Mouse (Mus musculus) neural tube, embryonic 13.5 days (tissue): ENCODE results near the gene Lrrc4b. TPM values are rescaled to one million over a fixed set of nuclear protein-coding genes. Genes with fewer than 3 reads are reported as not detected.
A peak's percentile ranks its signal among the peaks of the same experiment; 100 is the strongest.

Source experiments
- ATAC-seq: fragments of 200-750 bp; cut with Nextera tagmentation; 2 replicates; pipeline ENCODE4 v1.8.0; 2017; ENCODE audit warnings: low read depth, mild to moderate bottlenecking, moderate TSS enrichment, moderate library complexity
- H3K27ac ChIP-seq: fragments of 300-500 bp; sonication (generic); replicated peaks from 2 replicates; pipeline ENCODE4 v1.5.1; 2015; ENCODE audit warnings: moderate library complexity, mild to moderate bottlenecking, inconsistent platforms
- H3K27me3 ChIP-seq: fragments of 300-500 bp; sonication (generic); 2 replicates; pipeline ENCODE4 v1.6.1; 2015; ENCODE audit warnings: mild to moderate bottlenecking, inconsistent platforms
- H3K36me3 ChIP-seq: fragments of 300-500 bp; sonication (generic); 2 replicates; pipeline ENCODE4 v1.6.1; 2015; ENCODE audit warnings: mild to moderate bottlenecking, inconsistent platforms
- H3K4me1 ChIP-seq: fragments of 300-500 bp; sonication (generic); replicated peaks from 2 replicates; pipeline ENCODE4 v1.6.1; 2015; ENCODE audit warnings: inconsistent platforms
- H3K4me2 ChIP-seq: fragments of 300-500 bp; sonication (generic); 2 replicates; pipeline ENCODE4 v1.6.1; 2015; ENCODE audit warnings: inconsistent platforms, mild to moderate bottlenecking, moderate library complexity
- H3K4me3 ChIP-seq: fragments of 300-500 bp; sonication (generic); 2 replicates; pipeline ENCODE4 v1.5.1; 2015; ENCODE audit warnings: mild to moderate bottlenecking, inconsistent platforms
- H3K9ac ChIP-seq: fragments of 300-500 bp; sonication (generic); 2 replicates; pipeline ENCODE4 v1.6.1; 2015; ENCODE audit warnings: moderate library complexity, mild to moderate bottlenecking, inconsistent platforms
- H3K9me3 ChIP-seq: fragments of 300-500 bp; sonication (generic); 2 replicates; pipeline ENCODE4 v1.6.1; 2016; ENCODE audit warnings: inconsistent platforms
- WGBS: fragments of 180-500 bp; shearing (Covaris S2); methylation state at CpG from one replicate; pipeline ENCODE4 v1.1.7; 2015; 5-methylcytosine and 5-hydroxymethylcytosine counted together
- microRNA-seq: library from miRNA; unstranded; fragments of <30 nt; microRNA quantifications from one replicate; pipeline ENCODE4, GENCODE M21; 2016
- polyA plus RNA-seq: library from polyadenylated mRNA; unstranded; fragments of >200 nt; fragmentation: Nextera tagmentation; extraction: Ambion mirVana; gene quantifications from 2 replicates; pipeline ENCODE4 v1.2.1, GENCODE M21; 2015

Gene Lrrc4b
- polyA plus RNA-seq, 1 experiment from 2014 or later: 13.3 TPM

DNA sequence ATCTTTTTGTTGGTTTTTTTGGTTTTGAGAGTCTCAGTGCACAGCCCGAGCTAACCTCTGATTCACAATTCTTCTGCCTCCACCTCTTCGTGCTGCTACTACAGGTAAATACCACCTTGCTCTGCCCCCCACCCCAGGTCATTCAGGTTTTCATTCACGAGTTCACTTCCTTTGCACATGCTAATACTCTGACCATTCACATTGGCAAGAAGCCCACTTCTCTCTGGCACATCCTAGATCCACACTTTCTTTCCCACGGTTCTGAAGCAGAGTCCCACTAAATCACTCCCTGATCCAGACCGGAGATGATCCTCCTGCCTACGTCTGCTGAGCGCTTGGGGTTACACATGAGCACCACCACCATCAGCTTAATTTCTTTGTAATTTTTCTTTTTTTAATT is 66.3 kb downstream of the Lrrc4b start:
- Histone ChIP-seq H3K36me3 (peaks cover 41% of the 10 kb centered on the region), H3K27me3 (no peaks in the 10 kb centered on the region), H3K4me2 (peak overlapping the region; percentile 85), H3K9me3 (no peaks in the 10 kb centered on the region), H3K4me3 (peak overlapping the region; percentile 86), H3K9ac (peak overlapping the region; percentile 95), H3K27ac (no peak overlapping the region), H3K4me1 (peaks cover 32% of the 10 kb centered on the region)
- ATAC-seq: no peak
- 75% methylated on average over 7 of the region's 7 CpGs for WGBS

DNA sequence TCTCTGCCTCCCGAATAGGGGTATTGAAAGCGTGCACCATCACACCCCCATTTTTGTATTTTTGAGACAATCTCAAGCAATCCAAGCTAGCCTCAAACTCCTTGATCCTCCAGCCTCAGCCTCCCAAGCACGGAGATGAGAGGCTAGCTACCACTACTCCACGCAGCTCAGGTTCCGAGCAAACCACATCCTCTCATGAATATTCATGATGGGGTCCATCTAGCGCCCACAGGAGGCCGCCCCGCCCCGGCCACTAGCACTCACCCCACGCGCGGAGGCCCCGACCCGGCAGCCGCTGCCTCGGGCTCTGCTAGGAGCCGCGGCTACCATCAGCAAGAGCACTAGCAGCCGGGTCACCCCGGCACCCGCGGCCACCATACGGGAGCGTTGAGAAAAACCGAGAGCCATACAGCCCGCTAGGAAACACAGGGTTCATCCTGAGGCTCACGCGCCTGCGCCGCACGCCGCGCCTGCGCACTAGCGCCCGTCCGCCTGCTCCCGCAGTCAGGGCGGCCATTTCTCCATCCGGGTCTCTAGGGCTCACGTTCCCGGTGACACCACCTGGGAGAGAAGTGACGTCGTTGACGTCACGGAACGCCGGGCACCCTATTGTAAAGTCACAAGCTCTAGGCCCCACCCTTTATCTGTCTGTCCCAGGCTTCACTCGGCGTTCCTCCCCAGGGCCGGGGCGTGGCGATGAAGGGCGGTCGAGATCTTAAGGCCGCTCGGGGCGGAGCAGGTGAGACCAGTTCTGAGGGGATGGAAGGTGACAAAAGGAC is 67.4 kb downstream of the Lrrc4b start, which contains the start of the genes Emc10 and Fam71e1:
Gene Emc10 (minus strand): TSS at position 538 of the 779 bp plus-strand sequence.
Gene Fam71e1 (plus strand): TSS at position 590 of the 779 bp plus-strand sequence.
- Histone ChIP-seq H3K27ac (peak within 1 kb of the TSS; percentile 95), H3K4me2 (peak within 1 kb of the TSS; percentile 85), H3K4me3 (peak within 1 kb of the TSS; percentile 86), H3K4me1 (peaks cover 32% of the 10 kb centered on the region), H3K27me3 (no peaks in the 10 kb centered on the region), H3K9ac (peak within 1 kb of the TSS; percentile 95), H3K36me3 (peaks cover 30% of the 10 kb centered on the region), H3K9me3 (no peaks in the 10 kb centered on the region)
- 1% methylated on average over 58 of the region's 58 CpGs for whole genome bisulfite sequencing
- ATAC-seq: peak; percentile 96

DNA sequence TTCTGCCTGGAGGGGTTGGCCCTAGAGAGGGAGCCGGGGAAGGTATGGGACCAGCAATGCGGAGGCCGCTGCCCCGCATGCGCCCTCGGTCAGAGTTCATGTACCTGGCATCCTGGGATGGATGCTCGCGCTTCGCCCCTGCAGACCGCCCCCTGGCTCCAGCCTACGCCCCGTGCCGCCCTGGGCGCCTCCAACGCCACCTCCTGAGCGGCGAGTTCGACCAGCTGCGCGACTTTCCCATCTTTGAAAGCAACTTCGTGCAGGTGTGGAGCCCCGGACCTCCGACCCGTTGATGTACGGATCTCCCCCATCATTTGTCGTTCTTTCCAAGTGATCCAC is 67.9 kb downstream of the Lrrc4b start:
- Histone ChIP-seq H3K27me3 (no peaks in the 10 kb centered on the region), H3K4me2 (peak overlapping the region; percentile 85), H3K4me3 (peak overlapping the region; percentile 86), H3K27ac (peak overlapping the region; percentile 95), H3K9ac (peak overlapping the region; percentile 95), H3K4me1 (peaks cover 32% of the 10 kb centered on the region), H3K36me3 (peaks cover 25% of the 10 kb centered on the region), H3K9me3 (no peaks in the 10 kb centered on the region)
- WGBS: under 1% methylated on average over 26 of the region's 26 CpGs
- ATAC-seq: no peak

DNA sequence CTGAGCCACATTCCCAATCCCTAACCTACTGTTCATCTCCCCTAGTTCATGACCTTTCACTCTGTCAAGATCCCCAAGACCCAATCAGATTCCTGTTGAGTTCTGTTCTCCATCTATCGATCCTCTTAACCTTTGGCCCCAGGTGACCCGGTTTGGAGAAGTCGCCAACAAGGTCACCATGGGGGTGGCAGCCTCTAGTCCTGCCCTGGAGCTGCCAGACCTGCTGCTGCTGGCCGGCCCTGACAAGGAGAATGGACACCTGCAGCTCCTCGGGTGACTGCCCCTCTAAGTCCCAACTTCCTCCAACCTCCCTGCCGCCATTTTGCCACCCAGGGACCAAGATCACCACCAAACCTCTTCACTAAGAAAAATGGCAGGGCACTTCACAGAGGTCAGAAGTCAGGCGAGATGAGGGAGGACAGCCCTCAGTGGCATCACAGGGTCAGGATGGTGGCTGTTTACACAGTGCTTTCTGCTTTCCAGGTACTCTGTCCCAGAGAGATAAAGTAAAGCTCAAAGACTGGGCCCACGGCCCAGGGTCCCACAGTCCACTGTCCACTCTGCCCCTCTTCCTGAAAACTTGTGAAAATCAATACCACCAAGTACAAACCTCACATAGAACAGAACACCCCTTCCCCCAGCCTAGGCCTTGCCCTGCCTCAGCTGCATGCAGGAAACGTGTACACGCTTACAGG is 68.7 kb downstream of the Lrrc4b start:
- Histone ChIP-seq H3K4me1 (peaks cover 32% of the 10 kb centered on the region), H3K27ac (peak overlapping the region; percentile 95), H3K4me2 (peak overlapping the region; percentile 85)

DNA sequence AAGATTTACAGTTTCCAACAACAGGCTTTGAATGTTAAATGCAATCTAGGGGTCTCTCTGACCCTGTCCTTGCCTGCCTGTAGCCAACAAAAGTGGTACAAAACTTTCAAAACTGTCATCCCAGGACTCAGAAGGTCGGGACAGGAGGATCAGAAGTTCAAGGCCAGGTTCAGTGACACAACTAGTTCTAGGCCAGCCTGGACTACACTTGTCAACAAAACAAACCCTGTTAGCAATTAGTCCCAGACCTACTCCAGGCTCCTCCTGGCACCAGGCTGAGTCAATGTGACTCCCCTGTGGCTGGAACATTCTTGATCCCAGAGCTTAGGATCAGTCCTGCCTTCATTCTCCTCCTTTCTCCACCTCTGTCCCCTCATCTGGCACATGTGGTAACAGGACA is 70.1 kb downstream of the Lrrc4b start:
- H3K4me3 ChIP-seq: no peak overlapping the region
- peaks cover 3% of the 10 kb centered on the region; the same call in 1 of the 2 replicates for H3K27me3 ChIP-seq
- no peak overlapping the region for H3K4me2 ChIP-seq
- peaks cover 30% of the 10 kb centered on the region for H3K4me1 ChIP-seq
- WGBS: 81% methylated on average over 1 of the region's 1 CpGs
- no peak overlapping the region for H3K9ac ChIP-seq
- ATAC-seq: no peak
- H3K9me3 ChIP-seq: no peaks in the 10 kb centered on the region
- no peak overlapping the region for H3K27ac ChIP-seq
- peaks cover 4% of the 10 kb centered on the region; the same call in 1 of the 2 replicates for H3K36me3 ChIP-seq

More for the DNA sequence above, 68.7 kb downstream of the Lrrc4b start:
- H3K9me3 ChIP-seq: no peaks in the 10 kb centered on the region
- H3K36me3 ChIP-seq: peaks cover 17% of the 10 kb centered on the region
- 88% methylated on average over 10 of the region's 10 CpGs for WGBS
- no peak for ATAC-seq
- H3K4me3 ChIP-seq: peak overlapping the region; percentile 86
- H3K9ac ChIP-seq: peak overlapping the region; percentile 95
- H3K27me3 ChIP-seq: no peaks in the 10 kb centered on the region

DNA sequence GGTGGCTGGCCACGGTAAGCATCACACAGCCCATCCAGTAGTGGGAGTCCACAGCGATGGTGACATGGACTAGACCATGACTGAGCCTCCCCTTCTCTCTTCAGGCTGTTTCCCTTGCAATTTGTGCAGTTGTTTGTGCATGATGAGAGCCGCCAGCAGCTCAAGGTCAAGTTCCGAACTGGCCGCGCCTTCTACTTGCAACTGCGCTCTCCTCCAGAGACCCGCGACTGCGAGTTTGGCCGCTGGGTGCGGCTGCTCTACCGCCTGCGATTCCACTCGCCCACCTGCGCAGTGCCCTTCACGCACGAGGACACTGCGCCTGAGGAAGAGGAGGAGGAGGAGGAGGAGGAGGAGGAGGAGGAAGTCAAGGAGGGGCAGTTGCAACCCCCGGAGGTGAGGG is 71.2 kb downstream of the Lrrc4b start:
- WGBS: 58% methylated on average over 20 of the region's 20 CpGs
- Histone ChIP-seq H3K9ac (no peak overlapping the region), H3K27ac (no peak overlapping the region), H3K27me3 (peaks cover 3% of the 10 kb centered on the region; the same call in 1 of the 2 replicates), H3K4me3 (no peak overlapping the region), H3K9me3 (no peaks in the 10 kb centered on the region), H3K36me3 (no peaks in the 10 kb centered on the region), H3K4me1 (peaks cover 19% of the 10 kb centered on the region), H3K4me2 (no peak overlapping the region)
- no peak for ATAC-seq

DNA sequence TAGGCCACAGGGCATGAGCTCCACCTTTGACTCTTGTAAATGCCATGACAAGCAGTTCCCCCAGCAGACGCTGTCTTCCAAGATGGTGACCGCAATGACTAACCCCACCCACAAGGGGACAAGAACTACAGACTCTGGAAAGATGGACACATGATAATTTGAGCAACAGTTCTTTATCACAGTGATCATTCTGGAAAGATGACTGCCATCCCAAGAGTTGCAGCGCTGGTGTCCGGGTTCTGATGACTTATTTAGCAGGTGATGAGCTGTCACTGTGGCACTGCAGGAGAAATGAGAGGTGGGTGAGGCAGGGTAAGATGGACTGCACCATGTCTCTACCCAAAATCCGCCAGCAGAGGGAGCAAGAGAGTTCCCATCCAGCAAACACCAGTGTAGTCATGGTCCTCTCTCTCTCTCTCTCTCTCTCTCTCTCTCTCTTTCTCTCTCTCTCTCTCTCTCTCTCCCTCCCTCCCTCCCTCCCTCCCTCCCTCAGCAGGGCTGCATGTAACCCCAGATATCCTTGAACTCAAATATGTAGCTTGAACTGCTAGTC is 72.8 kb downstream of the Lrrc4b start:
- Histone ChIP-seq H3K27ac (no peak overlapping the region), H3K9ac (no peak overlapping the region)
- WGBS: 32% methylated on average over 5 of the region's 5 CpGs

DNA sequence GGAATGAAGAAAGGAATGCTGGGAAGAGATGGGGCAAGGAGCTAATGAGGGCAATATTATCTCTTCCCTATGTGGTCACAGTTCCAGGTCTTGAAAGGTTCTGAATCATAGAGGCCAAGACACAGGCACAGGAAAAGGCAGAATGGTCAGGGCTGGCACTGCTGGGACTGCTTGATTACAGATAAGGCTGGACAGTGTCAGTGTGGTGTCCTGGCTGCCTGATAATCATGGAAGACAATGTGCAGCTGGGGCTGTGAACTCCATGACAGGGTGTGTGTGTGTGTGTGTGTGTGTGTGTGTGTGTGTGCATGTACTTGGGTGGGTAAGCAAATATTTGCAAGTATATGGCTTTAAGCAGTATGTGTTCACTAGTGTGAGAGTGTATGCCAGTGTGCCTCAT is 78.7 kb downstream of the Lrrc4b start:
- Histone ChIP-seq H3K4me1 (no peaks in the 10 kb centered on the region), H3K4me2 (no peak overlapping the region), H3K9ac (no peak overlapping the region), H3K9me3 (no peaks in the 10 kb centered on the region), H3K27ac (no peak overlapping the region), H3K4me3 (no peak overlapping the region), H3K36me3 (no peaks in the 10 kb centered on the region), H3K27me3 (peaks cover 27% of the 10 kb centered on the region)
- ATAC-seq: no peak

More for the DNA sequence above, 72.8 kb downstream of the Lrrc4b start:
- no peak overlapping the region for H3K4me2 ChIP-seq
- peaks cover 3% of the 10 kb centered on the region; the same call in 1 of the 2 replicates for H3K27me3 ChIP-seq
- no peak overlapping the region for H3K4me3 ChIP-seq
- H3K36me3 ChIP-seq: no peaks in the 10 kb centered on the region
- peak; percentile 37; the same call in 1 of the 2 replicates for ATAC-seq
- H3K9me3 ChIP-seq: no peaks in the 10 kb centered on the region
- H3K4me1 ChIP-seq: peaks cover 11% of the 10 kb centered on the region

Small RNA genes lying within 50 kb of the gene (microRNA-seq; reads per million reads assigned to microRNA genes)
- not detected for gene Mir7052

Other genes with a start within 250 kb of the Lrrc4b start
- not detected in 2 replicates for gene Klk1b24, start 240.8 kb upstream of the Lrrc4b start, polyA plus RNA-seq
- not detected in 2 replicates for gene Klk1b3, start 230.8 kb upstream of the Lrrc4b start, polyA plus RNA-seq
- gene Klk1b4, start 221.6 kb upstream of the Lrrc4b start, polyA plus RNA-seq: not detected in 2 replicates
- not detected in 2 replicates for gene Klk1b5, start 213.1 kb upstream of the Lrrc4b start, polyA plus RNA-seq
- not detected in 2 replicates for gene Klk1, start 203.7 kb upstream of the Lrrc4b start, polyA plus RNA-seq
- not detected in 2 replicates for gene Gm36864, start 192.8 kb upstream of the Lrrc4b start, polyA plus RNA-seq
- gene 1700028J19Rik, start 182.3 kb upstream of the Lrrc4b start, polyA plus RNA-seq: 1.1 and 1.3 TPM in 2 replicates
- gene 2410002F23Rik, start 182.3 kb upstream of the Lrrc4b start, polyA plus RNA-seq: 180 and 187 TPM in 2 replicates
- gene Acp4, start 171.6 kb upstream of the Lrrc4b start, polyA plus RNA-seq: not detected in 2 replicates
- not detected in 2 replicates for gene Gm15517, start 167.6 kb upstream of the Lrrc4b start, polyA plus RNA-seq
- gene Clec11a, start 122.1 kb upstream of the Lrrc4b start, polyA plus RNA-seq: 2.8 TPM in 2 replicates
- 26.5 and 27.7 TPM in 2 replicates for gene Shank1, start 118.8 kb upstream of the Lrrc4b start, polyA plus RNA-seq
- 24.9 and 28.4 TPM in 2 replicates for gene Syt3, start 44.9 kb upstream of the Lrrc4b start, polyA plus RNA-seq
- gene 1700008O03Rik, start 43.2 kb upstream of the Lrrc4b start, polyA plus RNA-seq: 1.0 and 1.5 TPM in 2 replicates
- 1.6 and 2.9 TPM in 2 replicates for gene Aspdh, start 36.4 kb downstream of the Lrrc4b start, polyA plus RNA-seq
- gene Josd2, start 39.0 kb downstream of the Lrrc4b start, polyA plus RNA-seq: 49.9 and 54.3 TPM in 2 replicates
- 139 TPM in 2 replicates for gene Emc10, start 67.5 kb downstream of the Lrrc4b start, polyA plus RNA-seq
- gene Fam71e1, start 67.6 kb downstream of the Lrrc4b start, polyA plus RNA-seq: 23.0 and 29.8 TPM in 2 replicates
- gene Mybpc2, start 95.6 kb downstream of the Lrrc4b start, polyA plus RNA-seq: 0.08 and 0.22 TPM in 2 replicates
- gene Spib, start 103.1 kb downstream of the Lrrc4b start, polyA plus RNA-seq: 0.13 TPM in 1 of 2 replicates, not detected in the other
- 22.5 and 22.7 TPM in 2 replicates for gene Pold1, start 119.8 kb downstream of the Lrrc4b start, polyA plus RNA-seq
- 60.1 and 65.2 TPM in 2 replicates for gene Nr1h2, start 124.9 kb downstream of the Lrrc4b start, polyA plus RNA-seq
- gene Napsa, start 143.4 kb downstream of the Lrrc4b start, polyA plus RNA-seq: 1.2 and 1.6 TPM in 2 replicates
- 4.7 and 5.2 TPM in 2 replicates for gene Kcnc3, start 161.6 kb downstream of the Lrrc4b start, polyA plus RNA-seq
- gene Myh14, start 241.8 kb downstream of the Lrrc4b start, polyA plus RNA-seq: 1.9 and 2.6 TPM in 2 replicates